Mouse (Mus musculus) lung, adult 2 months (tissue): ENCODE measurements around the gene Mcrip2. TPM values are rescaled to one million over a fixed set of nuclear protein-coding genes. Genes with fewer than 3 reads are reported as not detected.

Source experiments
- DNase-seq: peaks from one replicate; pipeline ENCODE4 v3.0.0; 2022
- H3K4me1 ChIP-seq: fragments of 200-500 bp; 2 replicates; pipeline ENCODE4 v1.6.1; 2011; ENCODE audit warnings: low read length; ENCODE audit not compliant: control insufficient read depth, insufficient read depth
- H3K4me3 ChIP-seq: fragments of 200-500 bp; replicated peaks from 2 replicates; pipeline ENCODE3; 2011; ENCODE audit warnings: low read depth, mild to moderate bottlenecking, control low read depth, low read length; ENCODE audit errors: extremely low read depth
- CTCF ChIP-seq: fragments of 200-500 bp; IDR thresholded peaks from 2 replicates; pipeline ENCODE4 v1.5.1; 2011; ENCODE audit warnings: mild to moderate bottlenecking, low read length, control low read depth; ENCODE audit not compliant: insufficient read depth
- POLR2A ChIP-seq: fragments of 200-500 bp; IDR thresholded peaks from 2 replicates; pipeline ENCODE4 v1.6.1; 2011; ENCODE audit warnings: low read depth, mild to moderate bottlenecking, control low read depth, low read length, borderline replicate concordance; ENCODE audit errors: extremely low read depth
- WGBS: fragments of 180-500 bp; shearing (Covaris S2); methylation state at CpG from one replicate; pipeline ENCODE4 v1.1.7; 2018; 5-methylcytosine and 5-hydroxymethylcytosine counted together
- polyA plus RNA-seq: library from polyadenylated mRNA; depleted of rRNA; stranded (reverse); fragments of >200 nt; gene quantifications from 2 replicates; pipeline ENCODE4 v1.2.3, GENCODE M21; 2012; rRNA removed

Gene Mcrip2
- 22.7 and 31.1 TPM in 2 replicates for polyA plus RNA-seq

DNA sequence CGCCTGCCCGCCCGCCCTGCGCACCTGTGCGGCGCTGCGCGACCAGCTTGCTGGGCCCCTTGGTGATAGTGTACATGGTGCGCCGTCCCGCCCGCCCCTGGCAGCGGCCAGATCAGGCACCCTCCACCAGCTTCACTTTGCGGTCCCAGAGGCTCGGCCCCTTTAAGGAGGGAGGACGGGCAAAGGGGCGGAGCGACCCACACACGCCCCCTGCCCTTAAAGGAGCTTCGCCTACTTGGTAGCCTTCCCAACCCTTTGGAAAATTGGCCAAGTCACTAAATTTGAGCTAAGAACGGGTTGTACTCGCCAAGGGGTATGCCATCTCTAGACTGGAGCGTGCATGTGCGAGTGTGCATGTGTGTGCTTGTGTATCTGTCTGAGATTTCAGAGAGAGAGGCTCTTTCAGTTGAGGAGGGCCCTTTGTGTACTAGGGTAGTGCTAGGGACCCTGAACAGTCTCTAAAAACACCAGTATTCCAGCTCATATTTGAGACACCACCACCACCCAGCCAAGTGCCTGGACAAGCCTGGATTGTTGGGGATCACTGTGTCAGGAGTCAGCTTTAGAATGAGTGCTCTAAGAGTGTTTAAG lies at the start of gene Mcrip2:
Mcrip2 (minus strand) TSS at position 164 of the 591 bp plus-strand sequence.
- Histone ChIP-seq H3K4me1 (peaks cover 11% of the 10 kb centered on the region), H3K4me3 (peak within 1 kb of the TSS; percentile 75)
- WGBS, result 1% methylated on average over 24 of the region's 24 CpGs
- peak; percentile 84 for DNase-seq
- TF ChIP-seq POLR2A (peak; percentile 13; the same call in 1 of the 2 replicates), CTCF (no peak)

DNA sequence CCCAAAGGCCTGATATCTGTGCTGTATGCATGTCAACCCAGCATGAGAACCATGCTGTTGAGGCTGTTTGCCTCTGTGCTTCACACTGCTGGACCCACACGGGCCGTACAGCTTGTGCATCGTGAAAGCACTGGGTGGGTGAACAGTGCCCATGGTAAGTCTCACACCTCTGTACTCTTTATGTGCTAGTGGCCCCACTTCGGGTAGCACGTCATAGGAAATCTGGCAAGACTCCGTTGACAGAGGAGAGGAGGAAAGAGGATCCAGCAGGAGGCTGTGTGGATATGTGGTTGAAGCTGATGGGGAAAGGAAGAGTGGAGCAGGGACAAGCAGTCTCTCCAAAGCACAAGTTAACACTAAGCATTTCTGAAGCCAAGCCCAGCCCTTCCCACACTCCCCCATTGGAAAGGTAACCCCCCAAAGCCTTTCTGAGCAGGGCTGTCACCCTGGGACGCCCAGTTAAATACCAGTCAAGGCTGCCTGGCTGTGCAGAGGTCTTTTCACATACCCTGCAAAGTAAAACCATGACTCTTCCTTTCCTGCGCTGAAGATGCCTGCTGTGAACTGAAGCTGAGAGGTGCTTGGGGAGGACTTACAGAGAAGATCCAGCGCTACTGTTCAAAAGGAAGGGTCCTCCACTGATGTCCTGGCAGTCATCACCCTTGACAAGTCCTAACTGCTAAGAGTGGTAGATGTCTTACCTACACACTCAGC lies 49.6 kb upstream of the Mcrip2 start:
- TF ChIP-seq CTCF (no peak), POLR2A (no peak)
- no peak for DNase-seq
- H3K4me3 ChIP-seq, result peak overlapping the region; percentile 99
- 73% methylated on average over 9 of the region's 9 CpGs for WGBS
- peaks cover 26% of the 10 kb centered on the region for H3K4me1 ChIP-seq

DNA sequence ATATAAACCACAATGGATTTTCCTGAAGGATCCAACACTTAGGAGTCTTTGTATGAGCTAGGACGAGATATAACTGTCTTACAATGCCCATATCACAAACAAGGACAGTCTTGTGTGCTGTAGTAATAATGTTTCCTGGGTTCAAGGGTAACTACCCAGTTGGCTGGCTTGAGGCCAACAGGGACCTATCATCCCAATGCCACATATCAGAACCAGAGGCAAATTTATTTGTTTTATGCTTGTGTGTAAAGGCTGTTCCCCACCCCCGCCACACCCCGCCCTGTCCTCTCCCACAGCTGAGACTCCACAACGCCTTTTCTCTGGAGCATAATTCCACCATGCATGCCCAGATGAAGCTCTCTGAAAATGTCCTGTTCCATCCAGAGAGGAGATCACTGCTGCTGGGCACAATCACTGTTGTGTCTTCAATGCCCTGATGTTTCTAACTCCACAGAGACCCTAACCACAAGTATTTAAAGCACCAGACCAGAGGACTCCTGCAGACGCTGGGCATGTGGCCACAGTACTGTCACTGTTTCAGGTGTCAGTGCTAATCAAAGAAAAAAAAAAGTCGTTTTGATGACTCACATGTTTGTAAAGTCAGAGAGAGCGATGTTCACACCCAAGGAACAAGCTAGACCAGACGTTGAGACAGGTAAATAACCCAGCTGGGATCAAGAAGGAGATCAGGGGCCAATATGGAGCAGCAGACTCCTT lies 48.5 kb upstream of the Mcrip2 start:
- H3K4me3 ChIP-seq, result no peak overlapping the region
- H3K4me1 ChIP-seq, result peaks cover 30% of the 10 kb centered on the region
- no peak for DNase-seq
- 58% methylated on average over 8 of the region's 8 CpGs for WGBS
- TF ChIP-seq CTCF (no peak), POLR2A (no peak)

DNA sequence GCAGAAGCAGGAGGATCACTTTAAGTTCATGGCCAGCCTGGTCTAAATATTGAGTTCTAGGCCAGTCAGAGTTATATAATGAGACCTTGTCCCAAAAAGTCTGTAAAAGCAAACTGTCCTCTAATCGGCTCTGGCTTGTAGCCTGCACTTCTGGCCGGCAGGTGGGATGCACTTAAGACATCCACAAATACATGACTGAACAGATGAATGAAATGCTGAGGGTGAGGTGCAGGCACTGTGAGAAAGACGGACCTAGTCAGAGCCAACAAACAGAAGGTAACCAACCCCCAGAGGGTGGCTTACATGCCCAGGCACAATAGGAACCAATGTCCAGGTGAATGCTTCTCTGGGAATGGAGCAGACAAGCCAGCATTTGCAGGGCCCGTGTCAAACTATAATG lies 45.7 kb upstream of the Mcrip2 start:
- H3K4me3 ChIP-seq, result no peak overlapping the region
- 49% methylated on average over 4 of the region's 4 CpGs for WGBS
- TF ChIP-seq CTCF, result no peak
- no peak for TF ChIP-seq POLR2A
- no peak for DNase-seq
- peaks cover 37% of the 10 kb centered on the region for H3K4me1 ChIP-seq

DNA sequence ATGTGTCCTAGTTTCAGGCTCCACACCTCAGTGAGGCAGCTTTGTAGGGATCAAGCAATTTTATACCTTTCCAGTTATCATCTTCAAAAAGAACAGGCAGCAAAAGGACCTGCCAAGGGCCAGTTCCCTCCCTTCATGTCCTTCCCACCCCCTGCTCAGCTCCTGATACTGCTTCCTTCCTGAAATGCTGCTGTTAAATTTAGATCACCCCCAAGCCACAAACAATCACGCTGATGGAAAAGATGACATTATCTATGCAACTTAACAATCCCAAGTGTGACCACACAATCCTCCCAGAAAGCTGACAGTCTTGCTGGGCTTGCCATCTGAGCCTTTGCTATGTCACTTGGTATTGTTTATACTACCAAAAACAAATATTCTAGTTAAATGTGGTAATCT lies 45.3 kb upstream of the Mcrip2 start:
- peaks cover 37% of the 10 kb centered on the region for H3K4me1 ChIP-seq
- TF ChIP-seq POLR2A (no peak), CTCF (no peak)
- H3K4me3 ChIP-seq, result no peak overlapping the region
- DNase-seq, result no peak
- 13% methylated on average over 1 of the region's 1 CpGs for WGBS

DNA sequence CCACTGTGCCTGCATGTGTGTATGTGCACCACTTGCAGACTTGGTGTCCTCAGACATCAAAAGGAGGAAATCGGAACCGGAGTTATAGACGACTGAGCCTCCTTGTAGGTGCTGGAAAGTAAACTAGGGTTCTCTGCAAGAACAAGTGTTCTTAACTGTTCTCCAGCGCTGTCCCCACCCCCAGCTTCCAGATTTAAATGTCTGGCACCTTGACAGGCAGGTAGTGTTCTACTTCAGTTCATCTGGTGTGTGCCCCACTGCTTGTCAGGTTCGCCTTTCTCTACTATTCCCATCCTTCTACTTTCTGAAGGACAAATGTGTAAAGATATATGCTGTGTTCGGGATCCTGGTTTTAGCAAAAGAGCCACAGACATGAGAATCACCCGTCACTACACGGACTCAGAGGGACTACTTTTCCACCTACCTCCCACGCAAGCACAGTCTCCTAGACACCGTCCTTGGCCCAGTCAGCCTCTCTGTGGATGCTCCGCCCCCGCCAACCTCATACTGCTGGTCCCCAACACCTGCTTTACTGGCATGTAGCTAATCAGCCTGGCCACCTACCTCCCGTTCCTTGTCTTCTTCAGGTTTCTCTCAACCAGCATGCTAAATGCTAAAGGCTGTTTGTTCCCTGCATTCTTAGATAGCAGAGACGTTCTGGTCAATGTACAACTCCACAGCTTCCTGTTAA lies 44.8 kb upstream of the Mcrip2 start:
- peak; percentile 38 for DNase-seq
- WGBS, result 47% methylated on average over 14 of the region's 14 CpGs
- no peak overlapping the region for H3K4me3 ChIP-seq
- TF ChIP-seq CTCF (no peak), POLR2A (no peak)
- peaks cover 32% of the 10 kb centered on the region for H3K4me1 ChIP-seq

DNA sequence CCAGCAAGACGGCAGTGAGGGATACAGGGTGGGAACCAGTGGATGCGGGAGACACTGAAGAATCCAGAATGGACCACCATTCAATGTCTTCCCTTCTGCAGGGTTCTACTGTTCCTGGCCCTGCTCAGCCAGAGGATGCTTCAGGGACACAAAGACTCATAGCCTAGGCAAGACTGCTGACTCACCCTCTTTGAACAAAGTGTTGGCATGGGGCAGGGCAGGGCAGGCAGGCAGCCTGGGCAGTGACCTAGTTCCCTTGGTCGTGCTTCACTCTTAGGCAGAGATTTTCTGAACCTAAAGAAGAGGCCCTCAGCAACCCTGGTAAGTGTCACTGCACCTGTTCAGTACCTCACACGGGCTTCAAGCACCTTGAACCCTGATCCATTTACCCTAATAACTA lies 43.3 kb upstream of the Mcrip2 start:
- Histone ChIP-seq H3K4me1 (peaks cover 20% of the 10 kb centered on the region), H3K4me3 (no peak overlapping the region)
- TF ChIP-seq CTCF (no peak), POLR2A (no peak)
- 68% methylated on average over 4 of the region's 4 CpGs for WGBS
- peak; percentile 28 for DNase-seq

DNA sequence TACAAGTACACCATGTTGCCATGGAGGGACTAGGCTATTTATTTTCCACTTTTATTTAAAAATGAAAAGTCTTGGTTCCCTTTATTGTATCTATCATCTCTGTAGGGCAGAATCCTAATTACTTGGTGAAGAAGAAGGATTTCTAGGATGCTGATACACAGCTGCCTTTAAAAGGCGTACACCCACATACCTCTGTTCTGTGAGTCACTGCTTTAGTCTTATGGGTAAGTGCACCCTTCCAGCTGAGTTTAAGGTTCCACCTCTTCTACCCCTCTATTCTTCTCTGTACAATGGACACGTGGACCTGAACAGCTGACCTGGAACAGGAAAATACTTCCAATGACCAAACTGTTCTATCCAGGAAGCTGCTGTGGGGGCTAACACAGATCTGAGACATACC lies 39.1 kb upstream of the Mcrip2 start:
- WGBS, result 71% methylated on average over 2 of the region's 2 CpGs
- no peak for TF ChIP-seq POLR2A
- no peak for TF ChIP-seq CTCF

DNA sequence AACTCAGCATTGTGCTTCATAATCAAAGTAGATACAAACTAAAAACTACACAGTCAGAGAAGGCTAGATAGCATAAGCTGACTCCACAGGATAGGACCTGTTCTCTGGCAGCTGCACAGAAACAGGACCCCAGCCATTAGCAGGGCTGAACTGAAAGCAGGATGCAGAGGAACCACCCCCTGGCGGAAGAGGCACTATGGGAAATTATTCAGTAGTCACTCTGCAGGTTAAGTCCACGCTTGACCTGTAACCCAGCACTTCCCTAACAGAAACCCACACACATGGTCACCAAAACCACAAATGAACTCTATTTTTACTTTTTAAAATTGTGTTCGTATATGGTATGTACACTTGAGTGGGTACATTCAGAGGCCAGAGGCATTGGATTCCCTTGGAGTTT lies 34.5 kb upstream of the Mcrip2 start:
- 76% methylated on average over 3 of the region's 3 CpGs for WGBS
- no peak for TF ChIP-seq POLR2A
- no peak for TF ChIP-seq CTCF
- no peaks in the 10 kb centered on the region; the same call in 1 of the 2 replicates for H3K4me1 ChIP-seq
- no peak for DNase-seq
- H3K4me3 ChIP-seq, result no peak overlapping the region

More for the DNA sequence above, 39.1 kb upstream of the Mcrip2 start:
- peaks cover 8% of the 10 kb centered on the region for H3K4me1 ChIP-seq
- no peak overlapping the region for H3K4me3 ChIP-seq
- DNase-seq, result no peak
